Mouse (Mus musculus): ENCODE measurements around the gene Stk38.
A peak's percentile ranks its signal among the peaks of the same experiment; 100 is the strongest.

Stk38 gene

DNA sequence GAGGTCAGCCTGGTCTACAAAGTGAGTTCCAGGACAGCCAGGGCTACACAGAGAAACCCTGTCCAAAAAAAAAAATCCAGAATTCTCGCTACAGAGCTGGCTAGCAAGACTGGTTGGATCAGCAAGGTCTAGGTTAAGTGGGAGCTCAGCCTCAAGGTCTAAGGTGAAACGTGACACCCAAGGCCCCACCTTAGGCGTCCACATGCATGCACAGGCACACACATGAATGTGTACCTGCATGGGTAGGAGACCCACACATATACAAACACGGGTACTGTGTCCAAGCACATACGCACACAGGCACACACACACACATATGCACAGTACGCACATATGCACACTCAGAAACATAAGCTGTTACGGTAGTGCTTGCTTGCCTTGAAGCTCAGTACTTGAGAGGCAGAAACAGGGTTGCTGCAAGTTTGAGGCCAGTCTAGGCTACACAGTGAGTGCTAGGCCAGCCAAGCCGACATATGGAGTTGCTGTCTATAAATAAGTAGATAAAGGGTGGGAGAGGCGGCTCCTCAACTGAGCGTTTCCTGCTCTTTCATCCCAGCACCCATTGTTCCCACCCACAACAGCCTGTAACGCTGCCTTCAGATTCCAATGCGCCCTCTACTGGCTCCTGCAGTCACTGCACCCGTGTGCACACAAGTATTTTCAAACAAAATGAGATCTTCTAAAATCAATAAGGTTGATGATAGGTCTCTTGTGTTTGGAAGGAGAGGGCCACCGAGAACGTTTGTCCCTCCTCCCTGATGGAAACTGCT, 80.7 kb downstream of the Stk38 start:
- DNase-seq (ENCODE audit: low read depth, low spot score) = peak; percentile 41

DNA sequence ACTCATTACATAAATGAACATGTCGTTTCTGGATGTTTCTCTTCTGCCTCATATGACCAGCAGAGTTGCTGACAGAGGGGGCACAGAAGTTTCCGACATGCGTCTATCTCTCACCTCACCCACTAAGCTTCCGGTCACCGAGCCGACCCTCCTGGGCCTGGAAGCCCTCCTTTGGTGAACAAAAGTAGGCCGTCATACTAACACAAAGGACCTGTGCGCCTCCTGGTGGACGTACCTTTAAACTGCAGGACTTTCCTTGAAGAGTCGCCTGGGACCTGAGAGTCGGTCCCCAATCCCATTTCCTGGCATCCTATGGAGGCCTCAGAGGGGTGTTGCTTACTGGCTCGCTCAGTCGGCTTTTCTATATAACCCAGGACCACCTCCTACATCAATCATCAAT, 81.4 kb downstream of the Stk38 start:
- peak; percentile 72 for DNase-seq (ENCODE audit: low read depth, low spot score)

DNA sequence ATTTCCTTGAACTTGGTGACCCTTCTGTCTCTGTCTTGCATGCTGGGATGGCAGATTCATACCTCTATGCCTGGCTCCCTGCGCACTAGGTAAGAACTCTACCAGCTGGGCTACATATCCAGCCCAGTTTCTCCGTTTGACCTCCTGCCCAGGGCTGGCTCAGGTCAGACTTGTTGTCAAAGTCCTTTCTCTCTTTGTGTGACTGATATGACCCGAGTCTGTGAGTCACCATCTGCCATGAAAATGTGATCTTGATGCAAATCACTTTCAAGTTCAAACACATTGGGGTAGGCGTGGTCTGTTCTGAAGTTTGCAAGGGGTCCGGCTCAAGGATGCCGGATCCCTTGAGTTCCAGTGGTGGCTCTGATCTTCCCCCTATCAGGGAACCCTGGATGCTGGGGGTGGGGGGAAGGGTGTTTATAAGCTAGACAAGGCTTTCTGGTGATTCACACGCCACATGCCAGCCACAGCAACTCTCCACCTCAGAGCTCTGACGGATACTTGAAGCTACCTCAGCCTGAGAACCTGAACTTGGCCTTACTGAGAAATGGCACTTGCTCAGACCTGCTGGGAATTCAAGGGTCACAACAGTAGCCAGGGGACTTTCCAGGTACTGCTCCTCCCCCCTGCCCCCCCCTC, 82.7 kb downstream of the Stk38 start:
- DNase-seq (ENCODE audit: low read depth, low spot score) = no peak

DNA sequence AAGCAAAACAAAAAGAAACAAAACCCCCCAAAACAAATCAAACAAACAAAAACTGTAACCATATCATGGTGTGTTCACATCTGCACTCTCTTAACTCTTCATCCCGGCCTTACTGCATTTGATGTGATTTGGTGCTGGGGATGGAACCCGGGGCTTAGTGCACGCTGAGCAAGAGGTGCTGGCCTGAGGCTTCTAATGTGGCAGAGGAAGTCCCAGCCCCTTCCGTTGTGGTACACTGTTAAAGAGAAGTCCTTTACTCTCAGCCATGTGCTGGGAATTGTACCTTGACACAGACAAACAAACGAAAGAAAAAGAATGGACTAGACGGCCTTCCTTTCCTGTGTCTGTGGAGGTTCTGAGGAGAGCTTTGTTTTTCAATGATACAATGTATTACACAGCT, 85.7 kb downstream of the Stk38 start:
- DNase-seq (ENCODE audit: low read depth, low spot score) = no peak

DNA sequence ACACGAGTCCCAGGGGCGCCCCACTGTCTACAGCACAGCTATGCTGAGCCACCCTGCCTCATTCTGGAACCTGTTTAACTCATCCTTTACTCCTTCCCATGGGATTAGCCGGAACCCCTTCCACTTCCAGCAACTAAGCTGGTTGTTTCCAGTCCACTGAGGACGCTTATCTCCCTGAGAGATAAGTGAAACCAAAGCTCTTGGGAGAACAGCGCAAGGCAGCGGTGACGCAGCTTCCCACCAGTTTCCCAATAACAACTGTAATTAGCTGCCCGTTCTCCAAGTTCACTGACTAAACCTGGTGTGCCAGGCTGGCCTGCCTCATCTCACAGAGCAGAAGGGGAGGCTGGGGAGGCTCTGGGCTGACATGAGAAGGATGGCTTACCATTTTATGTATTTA, 86.7 kb downstream of the Stk38 start:
- no peak for DNase-seq (ENCODE audit: low read depth, low spot score)

Data from embryo, embryonic 11.5 days (tissue).